Mouse (Mus musculus) spleen, adult 2 months (tissue): Measurements from ENCODE around the gene Il1f6. TPM values are rescaled to one million over a fixed set of nuclear protein-coding genes. Genes with fewer than 3 reads are reported as not detected.
"Not testable (repeated sequence)": the region's sequence is repeated elsewhere in the genome, so short reads cannot be mapped to it uniquely, and the experiment has no call there.

Experiments used
- DNase-seq, 2 experiments: peaks; one replicate each; pipeline versions ENCODE4 v3.0.0 to v3.0.0-alpha.2; 2012 to 2021; ENCODE audit warnings: low spot score in 2 of 2, low read depth in 1 of 2
- H3K27ac ChIP-seq: fragments of 200-500 bp; 2 replicates; pipeline ENCODE4 v1.5.1; 2012; ENCODE audit warnings: low read length, inconsistent platforms; ENCODE audit not compliant: insufficient read depth
- H3K27me3 ChIP-seq: fragments of 200-500 bp; 2 replicates; pipeline ENCODE4 v1.6.1; 2012; ENCODE audit warnings: mild to moderate bottlenecking, moderate library complexity, low read length, inconsistent platforms; ENCODE audit not compliant: control insufficient read depth, insufficient read depth
- H3K36me3 ChIP-seq: fragments of 200-500 bp; 2 replicates; pipeline ENCODE4 v1.6.1; 2012; ENCODE audit warnings: mild to moderate bottlenecking, low read length, inconsistent platforms; ENCODE audit not compliant: control insufficient read depth, insufficient read depth
- H3K4me1 ChIP-seq: fragments of 200-500 bp; 2 replicates; pipeline ENCODE4 v1.6.1; 2011; ENCODE audit warnings: inconsistent platforms; ENCODE audit not compliant: control insufficient read depth, insufficient read depth, insufficient read length
- H3K4me3 ChIP-seq: fragments of 200-500 bp; 2 replicates; pipeline ENCODE4 v1.5.1; 2011; ENCODE audit warnings: mild to moderate bottlenecking, inconsistent platforms; ENCODE audit not compliant: insufficient read depth, insufficient read length; ENCODE audit errors: extremely low read depth
- CTCF ChIP-seq: fragments of 200-500 bp; IDR thresholded peaks from 2 replicates; pipeline ENCODE4 v1.5.1; 2011; ENCODE audit warnings: mild to moderate bottlenecking, inconsistent platforms; ENCODE audit not compliant: insufficient read depth, insufficient read length, insufficient replicate concordance; ENCODE audit errors: extremely low read depth
- POLR2A ChIP-seq: fragments of 200-500 bp; IDR thresholded peaks from 2 replicates; pipeline ENCODE4 v1.6.1; 2011; ENCODE audit warnings: low read depth, low read length, inconsistent platforms
- WGBS: fragments of 180-500 bp; shearing (Covaris S2); methylation state at CpG from one replicate; pipeline ENCODE4 v1.1.7; 2018; 5-methylcytosine and 5-hydroxymethylcytosine counted together
- polyA plus RNA-seq: library from polyadenylated mRNA; depleted of rRNA; stranded (reverse); fragments of >200 nt; gene quantifications from 2 replicates; pipeline ENCODE4 v1.2.3, GENCODE M21; 2012; rRNA removed

Gene Il1f6
- not detected in 2 replicates for polyA plus RNA-seq

GRCm38 (mm10) chr2:24215118-24215517 is at the start of gene Il1f6:
Gene Il1f6 (plus strand): TSS chr2:24215418.
- WGBS: 81% methylated on average over 2 of the region's 2 CpGs
- Histone ChIP-seq H3K27me3 (no peaks in the 10 kb centered on the region), H3K27ac (no peak within 1 kb of the TSS), H3K4me3 (no peak within 1 kb of the TSS), H3K36me3 (no peaks in the 10 kb centered on the region), H3K4me1 (no peaks in the 10 kb centered on the region)
- no peak for TF ChIP-seq POLR2A
- TF ChIP-seq CTCF: no peak
- no peak for DNase-seq

- H3K4me3 ChIP-seq, H3K36me3 ChIP-seq, DNase-seq, H3K4me1 ChIP-seq, H3K27me3 ChIP-seq, H3K27ac ChIP-seq: not testable (repeated sequence)
- 3% methylated on average over 14 of the region's 14 CpGs for WGBS
Measured at GRCm38 (mm10) chr2:24181683-24182331, 33.4 kb upstream of the Il1f6 start.

- H3K27me3 ChIP-seq, DNase-seq, H3K4me1 ChIP-seq, H3K4me3 ChIP-seq, H3K27ac ChIP-seq, H3K36me3 ChIP-seq: not testable (repeated sequence)
- 47% methylated on average over 13 of the region's 13 CpGs for WGBS
Measured at GRCm38 (mm10) chr2:24182423-24183147, 32.6 kb upstream of the Il1f6 start.

GRCm38 (mm10) chr2:24184092-24184491 is 31.1 kb upstream of the Il1f6 start:
- DNase-seq, H3K4me3 ChIP-seq, H3K36me3 ChIP-seq, H3K4me1 ChIP-seq, H3K27me3 ChIP-seq, H3K27ac ChIP-seq: not testable (repeated sequence)

- 92% methylated on average over 1 of the region's 1 CpGs for WGBS
- Histone ChIP-seq H3K36me3 (no peaks in the 10 kb centered on the region), H3K27ac (no peak within 1 kb of the TSS), H3K27me3 (no peaks in the 10 kb centered on the region), H3K4me1 (no peaks in the 10 kb centered on the region), H3K4me3 (no peak within 1 kb of the TSS)
- TF ChIP-seq CTCF (no peak), POLR2A (no peak)
- no peak for DNase-seq
Measured at GRCm38 (mm10) chr2:24186176-24186575, 29.0 kb upstream of the Il1f6 start, which contains the start of gene Il1f9. Gene Il1f9 (plus strand): TSS chr2:24186476.

- DNase-seq: no peak
Measured at GRCm38 (mm10) chr2:24187585-24187984, 27.6 kb upstream of the Il1f6 start.

GRCm38 (mm10) chr2:24188189-24188588 is 27.0 kb upstream of the Il1f6 start:
- DNase-seq: no peak
- Histone ChIP-seq H3K27ac (no peak overlapping the region), H3K4me1 (no peaks in the 10 kb centered on the region), H3K4me3 (no peak overlapping the region), H3K27me3 (no peaks in the 10 kb centered on the region), H3K36me3 (no peaks in the 10 kb centered on the region)
- WGBS: 61% methylated on average over 1 of the region's 1 CpGs
- no peak for TF ChIP-seq CTCF

More at GRCm38 (mm10) chr2:24187585-24187984, 27.6 kb upstream of the Il1f6 start:
- Histone ChIP-seq H3K27me3 (no peaks in the 10 kb centered on the region), H3K4me1 (no peaks in the 10 kb centered on the region), H3K4me3 (no peak overlapping the region), H3K27ac (no peak overlapping the region), H3K36me3 (no peaks in the 10 kb centered on the region)
- 49% methylated on average over 6 of the region's 6 CpGs for WGBS
- TF ChIP-seq POLR2A: no peak
- TF ChIP-seq CTCF: no peak
